Mouse (Mus musculus) kidney, embryonic 16.5 days (tissue): ENCODE measurements around the gene Fgfr2. TPM values are rescaled to one million over a fixed set of nuclear protein-coding genes. Genes with fewer than 3 reads are reported as not detected.

ENCODE experiments used
- ATAC-seq: fragments of 200-750 bp; cut with Nextera tagmentation; 2 replicates; pipeline ENCODE4 v1.8.0; 2017; ENCODE audit warnings: moderate TSS enrichment; ENCODE audit not compliant: low FRiP score, low TSS enrichment
- H3K27ac ChIP-seq: fragments of 300-500 bp; sonication (generic); 2 replicates; pipeline ENCODE4 v1.5.1; 2014; ENCODE audit warnings: low read length
- H3K27me3 ChIP-seq: fragments of 300-500 bp; sonication (generic); 2 replicates; pipeline ENCODE4 v1.6.1; 2014; ENCODE audit warnings: low read length, control low read depth, mixed read lengths; ENCODE audit not compliant: insufficient read depth
- H3K36me3 ChIP-seq: fragments of 300-500 bp; sonication (generic); 2 replicates; pipeline ENCODE4 v1.6.1; 2014; ENCODE audit warnings: low read length, control low read depth, mixed read lengths; ENCODE audit not compliant: insufficient read depth
- H3K4me1 ChIP-seq: fragments of 300-500 bp; sonication (generic); 2 replicates; pipeline ENCODE4 v1.6.1; 2014; ENCODE audit warnings: low read length, control low read depth, mixed read lengths; ENCODE audit not compliant: insufficient read depth
- H3K4me2 ChIP-seq: fragments of 300-500 bp; sonication (generic); replicated peaks from 2 replicates; pipeline ENCODE4 v1.6.1; 2014; ENCODE audit warnings: low read depth, low read length
- H3K4me3 ChIP-seq: fragments of 300-500 bp; sonication (generic); 2 replicates; pipeline ENCODE4 v1.5.1; 2014; ENCODE audit warnings: mild to moderate bottlenecking, low read length
- H3K9ac ChIP-seq: fragments of 300-500 bp; sonication (generic); replicated peaks from 2 replicates; pipeline ENCODE4 v1.6.1; 2014; ENCODE audit warnings: low read length
- H3K9me3 ChIP-seq: fragments of 300-500 bp; sonication (generic); 2 replicates; pipeline ENCODE4 v1.6.1; 2016; ENCODE audit warnings: low read length, control low read depth
- WGBS: fragments of 180-500 bp; shearing (Covaris S2); extraction: QIAGEN DNeasy Blood & Tissue Kit; methylation state at CpG from one replicate; pipeline ENCODE4 v1.1.7; 2014; 5-methylcytosine and 5-hydroxymethylcytosine counted together
- polyA plus RNA-seq: library from polyadenylated mRNA; unstranded; fragments of >200 nt; fragmentation: Nextera tagmentation; extraction: Ambion mirVana; gene quantifications from 2 replicates; pipeline ENCODE4 v1.2.1, GENCODE M21; 2015

The Fgfr2 gene
- polyA plus RNA-seq, 1 experiment from 2014 or later, result 118 TPM

- no peak overlapping the region for H3K4me3 ChIP-seq
- 51% methylated on average over 7 of the region's 7 CpGs for WGBS
- H3K4me1 ChIP-seq, result no peaks in the 10 kb centered on the region
- H3K27me3 ChIP-seq, result no peaks in the 10 kb centered on the region
- no peaks in the 10 kb centered on the region for H3K36me3 ChIP-seq
- no peaks in the 10 kb centered on the region for H3K9me3 ChIP-seq
- H3K27ac ChIP-seq, result no peak overlapping the region
- ATAC-seq, result no peak
- no peak overlapping the region for H3K9ac ChIP-seq
- H3K4me2 ChIP-seq, result no peak overlapping the region
These were observed 230.3 kb downstream of the Fgfr2 start for GRCm38 (mm10) chr7:132892806-132893205.

GRCm38 (mm10) chr7:132892311-132892661 is 230.9 kb downstream of the Fgfr2 start:
- H3K27me3 ChIP-seq, result no peaks in the 10 kb centered on the region
- H3K4me3 ChIP-seq, result no peak overlapping the region
- H3K9ac ChIP-seq, result no peak overlapping the region
- no peak overlapping the region for H3K27ac ChIP-seq
- no peak for ATAC-seq
- 64% methylated on average over 4 of the region's 4 CpGs for WGBS
- H3K36me3 ChIP-seq, result no peaks in the 10 kb centered on the region
- H3K4me2 ChIP-seq, result no peak overlapping the region
- 0 out of 2 replicates have a peak, but pooled peaks cover under 1% of the 10 kb centered on the region for H3K4me1 ChIP-seq
- no peaks in the 10 kb centered on the region for H3K9me3 ChIP-seq

- H3K4me2 ChIP-seq, result no peak overlapping the region
- H3K27ac ChIP-seq, result no peak overlapping the region
- peaks cover 6% of the 10 kb centered on the region for H3K4me1 ChIP-seq
- WGBS, result 76% methylated on average over 5 of the region's 5 CpGs
- H3K9ac ChIP-seq, result no peak overlapping the region
- ATAC-seq, result no peak
- no peaks in the 10 kb centered on the region for H3K27me3 ChIP-seq
- H3K36me3 ChIP-seq, result no peaks in the 10 kb centered on the region
- no peaks in the 10 kb centered on the region for H3K9me3 ChIP-seq
- H3K4me3 ChIP-seq, result no peak overlapping the region
These were observed 231.4 kb downstream of the Fgfr2 start for GRCm38 (mm10) chr7:132891561-132892310.

GRCm38 (mm10) chr7:132890201-132890600 is 232.9 kb downstream of the Fgfr2 start:
- no peak overlapping the region for H3K4me2 ChIP-seq
- WGBS, result 83% methylated on average over 5 of the region's 5 CpGs
- no peaks in the 10 kb centered on the region for H3K36me3 ChIP-seq
- H3K4me1 ChIP-seq, result peaks cover 10% of the 10 kb centered on the region
- H3K27ac ChIP-seq, result no peak overlapping the region
- no peak for ATAC-seq
- H3K9ac ChIP-seq, result no peak overlapping the region
- no peaks in the 10 kb centered on the region for H3K27me3 ChIP-seq
- no peaks in the 10 kb centered on the region for H3K9me3 ChIP-seq
- no peak overlapping the region for H3K4me3 ChIP-seq

- Histone ChIP-seq H3K9me3 (no peaks in the 10 kb centered on the region), H3K27me3 (no peaks in the 10 kb centered on the region), H3K4me1 (peaks cover 10% of the 10 kb centered on the region), H3K4me3 (no peak overlapping the region), H3K4me2 (no peak overlapping the region), H3K36me3 (peaks cover under 1% of the 10 kb centered on the region; the same call in 1 of the 2 replicates), H3K9ac (no peak overlapping the region), H3K27ac (no peak overlapping the region)
- WGBS, result 94% methylated on average over 8 of the region's 8 CpGs
- no peak for ATAC-seq
These were observed 233.5 kb downstream of the Fgfr2 start for GRCm38 (mm10) chr7:132889691-132890090.

- Histone ChIP-seq H3K36me3 (peaks cover 10% of the 10 kb centered on the region; the same call in 1 of the 2 replicates), H3K4me1 (peaks cover 10% of the 10 kb centered on the region), H3K9me3 (no peaks in the 10 kb centered on the region), H3K4me2 (no peak overlapping the region), H3K27me3 (no peaks in the 10 kb centered on the region), H3K9ac (no peak overlapping the region), H3K27ac (no peak overlapping the region), H3K4me3 (no peak overlapping the region)
- no peak for ATAC-seq
- 79% methylated on average over 4 of the region's 4 CpGs for WGBS
These were observed 234.5 kb downstream of the Fgfr2 start for GRCm38 (mm10) chr7:132888518-132889249.

GRCm38 (mm10) chr7:132888052-132888451 is 235.1 kb downstream of the Fgfr2 start:
- 70% methylated on average over 3 of the region's 3 CpGs for WGBS

GRCm38 (mm10) chr7:132887019-132887804 is 235.9 kb downstream of the Fgfr2 start:
- Histone ChIP-seq H3K4me2 (no peak overlapping the region), H3K9me3 (0 out of 2 replicates have a peak, but pooled peaks cover 1% of the 10 kb centered on the region), H3K27me3 (no peaks in the 10 kb centered on the region), H3K4me1 (peaks cover 10% of the 10 kb centered on the region), H3K9ac (no peak overlapping the region), H3K27ac (peak overlapping the region; percentile 59), H3K4me3 (no peak overlapping the region), H3K36me3 (peaks cover 20% of the 10 kb centered on the region)
- WGBS, result 29% methylated on average over 7 of the region's 7 CpGs
- ATAC-seq, result peak; percentile 63; the same call in 1 of the 2 replicates

More at GRCm38 (mm10) chr7:132888052-132888451, 235.1 kb downstream of the Fgfr2 start:
- H3K27me3 ChIP-seq, result no peaks in the 10 kb centered on the region
- H3K4me3 ChIP-seq, result no peak overlapping the region
- no peaks in the 10 kb centered on the region for H3K9me3 ChIP-seq
- H3K36me3 ChIP-seq, result peaks cover 16% of the 10 kb centered on the region
- no peak overlapping the region for H3K27ac ChIP-seq
- H3K4me1 ChIP-seq, result peaks cover 10% of the 10 kb centered on the region
- no peak overlapping the region for H3K9ac ChIP-seq
- no peak overlapping the region for H3K4me2 ChIP-seq
- ATAC-seq, result no peak

- peaks cover 43% of the 10 kb centered on the region for H3K36me3 ChIP-seq
These were observed 239.1 kb downstream of the Fgfr2 start for GRCm38 (mm10) chr7:132884031-132884430.

More at GRCm38 (mm10) chr7:132884031-132884430, 239.1 kb downstream of the Fgfr2 start:
- Histone ChIP-seq H3K9ac (no peak overlapping the region), H3K27ac (no peak overlapping the region), H3K27me3 (no peaks in the 10 kb centered on the region), H3K4me2 (no peak overlapping the region), H3K9me3 (0 out of 2 replicates have a peak, but pooled peaks cover 2% of the 10 kb centered on the region), H3K4me3 (no peak overlapping the region), H3K4me1 (peaks cover 10% of the 10 kb centered on the region)
- WGBS, result 94% methylated on average over 7 of the region's 7 CpGs
- ATAC-seq, result no peak
